Mouse (Mus musculus) urinary bladder, postnatal 10 days (tissue): ENCODE measurements around the gene Mcur1.

Experiments
- DNase-seq: peaks from one replicate; pipeline ENCODE4 v3.0.0; 2022; ENCODE audit warnings: low spot score

Mcur1 gene

GRCm38 (mm10) chr13:43565346-43565745 lies 5.4 kb upstream of the Mcur1 start:
- DNase-seq = peak; percentile 38

GRCm38 (mm10) chr13:43564733-43565132 lies 4.7 kb upstream of the Mcur1 start:
- no peak for DNase-seq

GRCm38 (mm10) chr13:43562726-43563125 lies 2.7 kb upstream of the Mcur1 start:
- no peak for DNase-seq

- DNase-seq = no peak
Observed at GRCm38 (mm10) chr13:43560458-43561411, 744 bp upstream of the Mcur1 start.

- DNase-seq = no peak
Observed at GRCm38 (mm10) chr13:43558959-43559358, 1.0 kb downstream of the Mcur1 start.

- DNase-seq = no peak
Observed at GRCm38 (mm10) chr13:43558357-43558756, 1.6 kb downstream of the Mcur1 start.

GRCm38 (mm10) chr13:43556913-43557542 lies 3.0 kb downstream of the Mcur1 start:
- no peak for DNase-seq

- no peak for DNase-seq
Observed at GRCm38 (mm10) chr13:43555321-43555720, 4.7 kb downstream of the Mcur1 start.

GRCm38 (mm10) chr13:43554827-43555226 lies 5.2 kb downstream of the Mcur1 start:
- DNase-seq = no peak

- DNase-seq = no peak
Observed at GRCm38 (mm10) chr13:43550676-43551075, 9.3 kb downstream of the Mcur1 start.

GRCm38 (mm10) chr13:43549870-43550269 lies 10.1 kb downstream of the Mcur1 start:
- no peak for DNase-seq

GRCm38 (mm10) chr13:43549078-43549698 lies 10.8 kb downstream of the Mcur1 start:
- no peak for DNase-seq

- DNase-seq = no peak
Observed at GRCm38 (mm10) chr13:43548617-43549016, 11.4 kb downstream of the Mcur1 start.

GRCm38 (mm10) chr13:43546861-43547260 lies 13.1 kb downstream of the Mcur1 start:
- DNase-seq = no peak

- DNase-seq = no peak
Observed at GRCm38 (mm10) chr13:43540205-43540815, 19.7 kb downstream of the Mcur1 start.

GRCm38 (mm10) chr13:43539409-43539808 lies 20.6 kb downstream of the Mcur1 start:
- no peak for DNase-seq

GRCm38 (mm10) chr13:43537854-43538253 lies 22.1 kb downstream of the Mcur1 start:
- DNase-seq = no peak

GRCm38 (mm10) chr13:43534015-43534414 lies 26.0 kb downstream of the Mcur1 start:
- DNase-seq = no peak

GRCm38 (mm10) chr13:43530832-43531693 lies 28.9 kb downstream of the Mcur1 start:
- DNase-seq = no peak

- no peak for DNase-seq
Observed at GRCm38 (mm10) chr13:43530129-43530831, 29.7 kb downstream of the Mcur1 start.

GRCm38 (mm10) chr13:43526289-43526688 lies 33.7 kb downstream of the Mcur1 start:
- DNase-seq = no peak
